Mouse (Mus musculus) thymus, postnatal 0 days (tissue): ENCODE results near the gene Pno1. TPM values are rescaled to one million over a fixed set of nuclear protein-coding genes. Genes with fewer than 3 reads are reported as not detected.

ENCODE experiments used
- DNase-seq: peaks from one replicate; pipeline ENCODE4 v3.0.0-alpha.2; 2015; ENCODE audit warnings: low spot score
- polyA plus RNA-seq: library from polyadenylated mRNA; unstranded; fragments of >200 nt; fragmentation: Nextera tagmentation; extraction: Ambion mirVana; gene quantifications from 2 replicates; pipeline ENCODE4 v1.2.1, GENCODE M21; 2015

Pno1 gene
- polyA plus RNA-seq, 1 experiment from 2014 or later, result 73.9 TPM

GRCm38 (mm10) chr11:17180753-17181152 is 30.6 kb downstream of the Pno1 start:
- no peak for DNase-seq

GRCm38 (mm10) chr11:17176638-17177037 is 34.7 kb downstream of the Pno1 start:
- DNase-seq, result no peak

DNA sequence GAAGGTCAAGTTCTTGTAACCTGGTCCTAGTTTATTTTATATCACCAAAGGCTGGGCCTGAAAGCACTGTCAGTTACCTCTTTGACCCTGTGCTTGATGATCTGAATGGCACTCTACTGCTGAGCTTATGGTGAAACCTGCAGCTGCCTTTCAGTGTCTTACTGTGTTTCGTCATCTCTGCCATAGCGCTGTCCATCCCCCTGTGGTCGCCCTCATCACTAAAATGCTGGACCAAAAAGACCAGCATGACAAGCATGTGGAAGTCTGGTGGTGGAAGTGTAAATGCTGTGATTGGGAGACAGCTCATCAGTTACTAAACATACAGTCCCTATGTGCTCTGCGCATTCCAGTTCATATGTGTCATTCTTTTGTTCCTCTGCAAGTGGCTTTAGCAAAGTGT is 39.1 kb downstream of the Pno1 start:
- no peak for DNase-seq

DNA sequence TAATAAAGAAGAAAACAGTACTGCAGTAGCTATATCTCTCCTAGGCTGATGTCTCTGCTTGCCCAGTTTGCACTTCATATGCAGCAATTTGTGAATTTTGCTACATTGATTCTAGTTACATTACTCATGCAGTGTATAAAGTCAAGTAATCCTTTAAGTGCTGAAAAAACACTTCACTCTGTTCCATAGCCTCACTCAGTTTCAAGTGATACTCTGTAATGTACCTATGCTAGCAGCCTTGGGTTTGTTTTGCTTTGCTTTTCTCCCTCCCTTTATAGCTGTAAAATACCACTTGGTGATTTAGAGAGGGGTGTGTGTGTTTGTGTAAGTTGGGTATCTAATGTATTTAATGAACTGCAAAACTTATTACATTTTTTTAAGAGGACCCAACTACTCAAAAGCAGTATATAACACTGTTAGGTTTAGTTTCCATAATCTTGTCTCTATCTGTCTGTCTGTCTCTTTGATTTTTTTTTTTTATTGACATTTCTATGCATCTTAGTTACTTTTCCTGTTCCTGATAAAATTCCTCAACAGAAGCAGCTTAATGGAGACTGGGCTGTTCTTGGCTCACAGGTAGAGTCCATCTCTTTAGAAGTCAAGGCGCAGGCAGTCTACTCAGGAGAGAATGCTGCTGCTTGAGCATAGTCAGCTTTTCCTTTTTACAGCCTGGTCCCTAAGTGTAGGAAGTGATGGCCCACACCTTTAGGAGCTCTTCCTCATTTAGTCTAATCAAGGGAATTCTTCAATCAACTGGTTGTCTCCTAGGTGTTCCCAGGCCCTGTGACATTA is 40.2 kb downstream of the Pno1 start:
- no peak for DNase-seq

GRCm38 (mm10) chr11:17169262-17169661 is 42.1 kb downstream of the Pno1 start:
- DNase-seq, result no peak

DNA sequence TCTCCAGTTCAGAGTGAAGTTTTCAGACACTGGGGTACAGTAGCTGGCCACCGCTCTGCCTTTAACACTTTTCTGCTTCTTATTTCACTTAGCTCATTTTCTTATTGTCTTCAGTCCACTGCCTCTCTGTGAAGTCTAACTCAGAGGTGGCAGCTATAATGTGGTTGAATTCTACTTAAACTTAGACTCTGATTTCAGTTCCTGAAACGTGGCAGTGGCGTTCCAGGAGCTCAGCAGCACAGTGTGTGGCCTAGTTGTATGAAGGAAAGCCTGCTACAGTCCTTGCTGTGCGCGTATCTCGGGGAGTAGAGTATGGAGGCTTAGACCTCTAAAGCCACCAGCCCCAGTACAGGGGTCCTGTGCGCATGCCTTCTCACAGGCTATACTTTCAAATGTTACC is 44.7 kb downstream of the Pno1 start:
- no peak for DNase-seq

GRCm38 (mm10) chr11:17163956-17164355 is 47.4 kb downstream of the Pno1 start:
- DNase-seq, result no peak

DNA sequence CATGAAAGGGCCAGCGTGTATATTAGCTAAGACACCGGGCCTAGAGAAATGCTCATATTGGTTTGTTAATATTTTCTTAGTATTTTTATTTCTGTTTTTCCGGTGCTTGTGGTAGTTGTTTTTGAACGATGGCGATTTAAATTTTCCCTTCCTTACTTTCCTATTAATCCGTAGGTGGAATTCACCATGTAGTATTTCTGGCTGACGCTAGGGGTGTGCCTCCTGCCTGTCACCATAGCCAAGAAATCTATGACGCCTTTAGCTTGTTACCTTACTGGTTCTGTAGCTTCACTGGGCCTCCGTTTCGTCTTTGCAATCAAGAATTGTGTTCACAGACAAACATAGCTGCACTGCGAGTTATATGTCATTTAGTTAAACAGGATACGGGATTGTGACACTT is 51.1 kb downstream of the Pno1 start:
- peak; percentile 65 for DNase-seq

GRCm38 (mm10) chr11:17159738-17160241 is 51.6 kb downstream of the Pno1 start:
- DNase-seq, result peak; percentile 56

- peak; percentile 96 for DNase-seq
These were observed 52.3 kb downstream of the Pno1 start, which contains the start of gene Ppp3r1 for GRCm38 (mm10) chr11:17158858-17159737. TSS of gene Ppp3r1 (plus strand) at chr11:17159263.

Other genes starting within 250 kb of the Pno1 start
- 3.3 and 3.7 TPM in 2 replicates for gene Cnrip1, start 160.0 kb downstream of the Pno1 start, polyA plus RNA-seq
- gene Plek, start 159.2 kb downstream of the Pno1 start, polyA plus RNA-seq, result 3.8 and 4.1 TPM in 2 replicates
- 126 and 145 TPM in 2 replicates for gene Ppp3r1, start 52.3 kb downstream of the Pno1 start, polyA plus RNA-seq
- gene Wdr92, start 29.5 kb downstream of the Pno1 start, polyA plus RNA-seq, result 37.3 and 39.1 TPM in 2 replicates
- gene C1d, start 46.0 kb upstream of the Pno1 start, polyA plus RNA-seq, result 122 and 124 TPM in 2 replicates